27 mouse cellular contexts compared by ENCODE assay signal in genomic region chrX:70216011-70216410, GRCm38 (mm10).
"Had no signal": no experiment of that assay in that cellular context is flagged by ENCODE, and none has a peak within 500 bp of the region (broad histone marks: within the 10 kb centered on the region; RNA-seq: fewer than 3 reads in every experiment).

No protein-coding gene starts in this region.

- H3K27ac ChIP-seq: gastrocnemius, adult 2 months; heart, embryonic 13.5 days; heart, embryonic 15.5 days; hindbrain, embryonic 13.5 days; hindbrain, embryonic 15.5 days; hindbrain, postnatal 0 days; kidney, embryonic 15.5 days; kidney, postnatal 0 days; limb, embryonic 13.5 days; limb, embryonic 15.5 days; liver, embryonic 12.5 days; liver, embryonic 14.5 days had no signal

- H3K36me3 ChIP-seq: heart, embryonic 13.5 days; heart, embryonic 15.5 days; hindbrain, embryonic 13.5 days; hindbrain, embryonic 15.5 days; kidney, embryonic 15.5 days; limb, embryonic 13.5 days; limb, embryonic 15.5 days; liver, embryonic 12.5 days had no signal

- H3K4me3 ChIP-seq: gastrocnemius, adult 2 months; heart, embryonic 13.5 days; heart, embryonic 15.5 days; hindbrain, embryonic 13.5 days; hindbrain, embryonic 15.5 days; kidney, embryonic 15.5 days; limb, embryonic 13.5 days; limb, embryonic 15.5 days; liver, embryonic 12.5 days had no signal

- H3K9ac ChIP-seq: heart, embryonic 13.5 days; heart, embryonic 15.5 days; hindbrain, embryonic 13.5 days; hindbrain, embryonic 15.5 days; kidney, embryonic 15.5 days; limb, embryonic 13.5 days; limb, embryonic 15.5 days; liver, embryonic 12.5 days; liver, embryonic 14.5 days had no signal

- H3K27me3 ChIP-seq: heart, embryonic 13.5 days; heart, embryonic 15.5 days; hindbrain, embryonic 13.5 days; hindbrain, embryonic 15.5 days; kidney, embryonic 15.5 days; limb, embryonic 13.5 days; limb, embryonic 15.5 days; liver, embryonic 12.5 days had no signal

- H3K4me1 ChIP-seq: heart, embryonic 13.5 days; heart, embryonic 15.5 days; hindbrain, embryonic 13.5 days; hindbrain, embryonic 15.5 days; kidney, embryonic 15.5 days; limb, embryonic 13.5 days; limb, embryonic 15.5 days; liver, embryonic 12.5 days had no signal

- DNase-seq: gastrocnemius, adult 2 months; gastrocnemius, postnatal 10 days; gastrocnemius, postnatal 25 days; heart, adult 18-20 months; heart, postnatal 14 days; heart, postnatal 36 days; kidney, adult 11 months; kidney, adult 2 months; kidney, adult 9 months; kidney, postnatal 14 days; kidney, postnatal 36 days; layer of hippocampus, adult 9-11 months; layer of hippocampus, postnatal 36 days; left cerebral cortex, postnatal 4 days had no signal

- ATAC-seq: hindbrain, postnatal 0 days; intestine, embryonic 16.5 days; liver, embryonic 12.5 days had no signal

- H3K9me3 ChIP-seq: heart, embryonic 13.5 days; heart, embryonic 15.5 days; hindbrain, embryonic 13.5 days; hindbrain, embryonic 15.5 days; kidney, embryonic 15.5 days; limb, embryonic 13.5 days; limb, embryonic 15.5 days; liver, embryonic 12.5 days had no signal

- H3K4me2 ChIP-seq: heart, embryonic 11.5 days; heart, embryonic 13.5 days; heart, embryonic 15.5 days; hindbrain, embryonic 13.5 days; hindbrain, embryonic 15.5 days; kidney, embryonic 15.5 days; limb, embryonic 13.5 days; limb, embryonic 15.5 days; liver, embryonic 12.5 days had no signal
